Mouse (Mus musculus) myocyte (in vitro differentiated cells): ENCODE measurements at regions not wholly inside any gene's neighbourhood (a gene's known extent, or its start where the extent isn't known, plus 50 kb on each side); places are given as distances from the start of the nearest gene placed in this dataset.
A peak's percentile ranks its signal among the peaks of the same experiment; 100 is the strongest.

ENCODE experiments used
- H3K27me3 ChIP-seq: one replicate; pipeline ENCODE4 v1.6.1; 2011; ENCODE audit not compliant: control insufficient read depth, insufficient read depth, insufficient read length
- H3K36me3 ChIP-seq: one replicate; pipeline ENCODE4 v1.6.1; 2011; ENCODE audit not compliant: control insufficient read depth, insufficient read depth
- H3K4me2 ChIP-seq: one replicate; pipeline ENCODE4 v1.6.1; 2011; ENCODE audit warnings: low read depth, control low read depth
- H3K4me3 ChIP-seq: one replicate; pipeline ENCODE4 v1.5.1; 2011; ENCODE audit warnings: mild to moderate bottlenecking, control low read depth, moderate library complexity
- H3K79me2 ChIP-seq: one replicate; pipeline ENCODE4 v1.6.1; 2011; ENCODE audit not compliant: control insufficient read depth, insufficient read depth
- H3ac ChIP-seq: one replicate; pipeline ENCODE4 v1.6.1; 2011; ENCODE audit not compliant: control insufficient read depth, insufficient read length
- CEBPB ChIP-seq: IDR thresholded peaks from 2 replicates; pipeline ENCODE4 v1.6.1; 2011; ENCODE audit warnings: mild to moderate bottlenecking, moderate library complexity; ENCODE audit not compliant: poor library complexity, insufficient read depth, severe bottlenecking
- E2F4 ChIP-seq: IDR thresholded peaks from one replicate; pipeline ENCODE4 v1.6.1; 2011; ENCODE audit warnings: mild to moderate bottlenecking, control low read depth, moderate library complexity; ENCODE audit not compliant: insufficient read depth
- MAX ChIP-seq: IDR thresholded peaks from one replicate; pipeline ENCODE4 v1.6.1; 2011; ENCODE audit warnings: low read depth, mild to moderate bottlenecking, control low read depth
- MYOD1 ChIP-seq, 3 experiments: IDR thresholded peaks; one replicate each; pipeline ENCODE4 v1.6.1; 2011; ENCODE audit warnings: control low read depth in 2 of 3, low read depth in 2 of 3, mild to moderate bottlenecking in 2 of 3, moderate library complexity in 1 of 3; ENCODE audit not compliant: insufficient read length in 2 of 3, control insufficient read depth in 1 of 3
- MYOG ChIP-seq, 3 experiments: IDR thresholded peaks; one replicate each; pipeline ENCODE4 v1.6.1; 2011; ENCODE audit warnings: control low read depth in 2 of 3, low read depth in 2 of 3, mild to moderate bottlenecking in 2 of 3; ENCODE audit not compliant: insufficient read length in 2 of 3, control insufficient read depth in 1 of 3, insufficient read depth in 1 of 3
- POLR2A ChIP-seq: IDR thresholded peaks from one replicate; pipeline ENCODE4 v1.6.1; 2011; ENCODE audit warnings: low read depth, mild to moderate bottlenecking, control low read depth, moderate library complexity; ENCODE audit not compliant: insufficient read length
- POLR2AphosphoS2 ChIP-seq: IDR thresholded peaks from one replicate; pipeline ENCODE4 v1.6.1; 2011; ENCODE audit warnings: low read depth, control low read depth; ENCODE audit not compliant: insufficient read length
- REST ChIP-seq: IDR thresholded peaks from one replicate; pipeline ENCODE4 v1.6.1; 2011; ENCODE audit warnings: mild to moderate bottlenecking, control low read depth, moderate library complexity; ENCODE audit not compliant: insufficient read depth, insufficient read length
- SRF ChIP-seq: IDR thresholded peaks from one replicate; pipeline ENCODE4 v1.6.1; 2011; ENCODE audit warnings: low read depth; ENCODE audit not compliant: control insufficient read depth, insufficient read length
- TCF12 ChIP-seq: IDR thresholded peaks from one replicate; pipeline ENCODE4 v1.6.1; 2011; ENCODE audit warnings: mild to moderate bottlenecking, control low read depth; ENCODE audit not compliant: poor library complexity, insufficient read depth, severe bottlenecking
- TCF3 ChIP-seq: IDR thresholded peaks from one replicate; pipeline ENCODE4 v1.6.1; 2011; ENCODE audit warnings: low read depth, control low read depth; ENCODE audit not compliant: insufficient read length
- USF1 ChIP-seq: IDR thresholded peaks from one replicate; pipeline ENCODE4 v1.6.1; 2011; ENCODE audit warnings: low read depth, mild to moderate bottlenecking, control low read depth, moderate library complexity

DNA sequence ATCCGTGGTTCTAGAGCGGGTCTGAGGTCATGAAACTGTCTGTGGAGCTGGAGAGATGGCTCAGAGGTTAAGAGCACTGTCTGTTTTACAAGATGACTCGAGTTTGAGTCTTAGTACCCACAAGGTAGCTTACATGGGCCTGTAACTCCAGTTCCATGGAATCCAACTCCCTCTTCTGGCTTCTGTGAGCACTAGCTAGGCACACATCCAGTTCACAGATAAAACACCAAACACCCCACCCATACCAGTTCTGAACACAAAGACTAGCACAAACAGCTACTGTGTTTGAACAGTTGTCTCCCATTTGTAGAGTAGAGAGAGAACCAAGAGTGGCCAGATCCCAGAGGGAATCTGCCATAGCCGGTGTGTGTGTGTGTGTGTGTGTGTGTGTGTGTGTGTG is 224.0 kb downstream of the Zfp36l1 start:
- no peaks in the 10 kb centered on the region for H3K36me3 ChIP-seq
- no peak overlapping the region for H3ac ChIP-seq
- H3K4me2 ChIP-seq: no peak overlapping the region
- TF ChIP-seq CEBPB (no peak), E2F4 (no peak), USF1 (no peak), TCF12 (no peak), MYOG (IDR thresholded peaks at IDR 0.05; ENCODE audit: control insufficient read depth in 1 of 3, insufficient read depth in 1 of 3, insufficient read length in 2 of 3, low read depth in 2 of 3) (no peak), TCF3 (no peak), POLR2A (no peak), MAX (no peak), MYOD1 (IDR thresholded peaks at IDR 0.05; ENCODE audit: control insufficient read depth in 1 of 3, insufficient read length in 2 of 3, low read depth in 2 of 3) (no peak), REST (no peak), POLR2AphosphoS2 (no peak), SRF (no peak)
- H3K4me3 ChIP-seq: no peak overlapping the region
- H3K27me3 ChIP-seq: no peaks in the 10 kb centered on the region
- H3K79me2 ChIP-seq: no peaks in the 10 kb centered on the region

GRCm38 (mm10) chr12:79888086-79888485 is 224.7 kb downstream of the Zfp36l1 start:
- no peaks in the 10 kb centered on the region for H3K27me3 ChIP-seq
- no peaks in the 10 kb centered on the region for H3K36me3 ChIP-seq
- H3ac ChIP-seq: no peak overlapping the region
- H3K79me2 ChIP-seq: no peaks in the 10 kb centered on the region
- TF ChIP-seq MYOG (IDR thresholded peaks at IDR 0.05; ENCODE audit: control insufficient read depth in 1 of 3, insufficient read depth in 1 of 3, insufficient read length in 2 of 3, low read depth in 2 of 3) (no peak), TCF3 (no peak), POLR2AphosphoS2 (no peak), CEBPB (no peak), E2F4 (no peak), POLR2A (no peak), SRF (no peak), REST (no peak), TCF12 (no peak)
- H3K4me3 ChIP-seq: no peak overlapping the region
- H3K4me2 ChIP-seq: no peak overlapping the region

DNA sequence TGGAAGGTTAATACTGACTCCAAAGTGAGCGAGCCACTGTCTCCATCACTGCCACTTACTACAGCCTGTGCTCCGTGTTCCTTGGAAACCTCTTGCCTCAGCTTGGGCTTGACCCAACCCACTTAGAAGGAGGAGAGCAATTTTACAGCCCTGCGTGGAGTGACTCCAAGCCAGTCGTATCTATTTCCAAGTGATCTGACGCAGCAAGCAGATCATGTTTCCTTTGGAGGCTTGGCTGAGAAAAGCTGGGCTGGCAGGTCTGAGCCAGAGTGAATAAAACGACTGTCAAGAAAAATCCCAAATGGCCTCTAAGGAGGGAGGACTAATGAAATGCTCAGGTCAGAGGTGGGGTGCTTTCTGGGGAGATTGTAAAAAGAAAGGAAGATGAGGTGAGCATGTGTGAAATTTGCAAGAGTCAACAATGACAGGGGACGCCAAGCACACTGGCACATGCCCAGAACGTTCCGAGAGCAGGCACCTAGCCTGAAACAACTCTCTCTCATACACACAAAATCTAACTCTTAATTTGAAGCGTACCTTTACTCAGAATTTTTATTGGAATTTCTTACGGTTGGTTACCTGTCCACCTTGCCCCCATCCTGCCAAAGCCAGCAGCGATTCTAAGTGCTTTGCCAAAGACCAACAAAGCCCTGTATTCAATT is 225.5 kb downstream of the Zfp36l1 start:
- Histone ChIP-seq H3ac (no peak overlapping the region), H3K4me3 (no peak overlapping the region), H3K27me3 (no peaks in the 10 kb centered on the region), H3K79me2 (no peaks in the 10 kb centered on the region), H3K36me3 (no peaks in the 10 kb centered on the region), H3K4me2 (peak overlapping the region; percentile 54)
- peak; percentile 61 for TF ChIP-seq POLR2A
- TF ChIP-seq MAX: no peak

- Histone ChIP-seq H3ac (no peak overlapping the region), H3K79me2 (no peaks in the 10 kb centered on the region), H3K4me3 (no peak overlapping the region), H3K4me2 (no peak overlapping the region), H3K36me3 (no peaks in the 10 kb centered on the region), H3K27me3 (no peaks in the 10 kb centered on the region)
- TF ChIP-seq MYOG (IDR thresholded peaks at IDR 0.05; ENCODE audit: control insufficient read depth in 1 of 3, insufficient read depth in 1 of 3, insufficient read length in 2 of 3, low read depth in 2 of 3) (no peak), CEBPB (no peak), SRF (no peak), REST (no peak), TCF3 (no peak), MYOD1 (IDR thresholded peaks at IDR 0.05; ENCODE audit: control insufficient read depth in 1 of 3, insufficient read length in 2 of 3, low read depth in 2 of 3) (no peak), TCF12 (no peak), POLR2A (no peak), USF1 (no peak), E2F4 (no peak), MAX (no peak), POLR2AphosphoS2 (no peak)
Measured at GRCm38 (mm10) chr12:79886494-79886893, 226.3 kb downstream of the Zfp36l1 start.

GRCm38 (mm10) chr12:79885286-79885685 is 227.5 kb downstream of the Zfp36l1 start:
- no peak for TF ChIP-seq TCF12
- TF ChIP-seq MYOG (IDR thresholded peaks at IDR 0.05; ENCODE audit: control insufficient read depth in 1 of 3, insufficient read depth in 1 of 3, insufficient read length in 2 of 3, low read depth in 2 of 3): no peak
- no peak for TF ChIP-seq MYOD1 (IDR thresholded peaks at IDR 0.05; ENCODE audit: control insufficient read depth in 1 of 3, insufficient read length in 2 of 3, low read depth in 2 of 3)
- no peak for TF ChIP-seq USF1
- TF ChIP-seq E2F4: no peak
- TF ChIP-seq SRF: no peak
- no peak for TF ChIP-seq CEBPB
- no peak for TF ChIP-seq REST
- TF ChIP-seq POLR2A: no peak
- TF ChIP-seq POLR2AphosphoS2: no peak
- TF ChIP-seq MAX: no peak
- no peak for TF ChIP-seq TCF3
- Histone ChIP-seq H3ac (no peak overlapping the region), H3K27me3 (no peaks in the 10 kb centered on the region), H3K4me3 (no peak overlapping the region), H3K4me2 (no peak overlapping the region), H3K36me3 (no peaks in the 10 kb centered on the region), H3K79me2 (no peaks in the 10 kb centered on the region)
